Mouse (Mus musculus) liver, postnatal 0 days (tissue): ENCODE measurements around the gene Mras.

Source experiments
- CTCF ChIP-seq: sonication (generic); IDR thresholded peaks from 2 replicates; pipeline ENCODE4 v1.5.1; 2016; ENCODE audit warnings: antibody characterized with exemption, low read depth
- EP300 ChIP-seq: IDR thresholded peaks from 2 replicates; pipeline ENCODE4 v1.6.1; 2016; ENCODE audit warnings: antibody characterized with exemption, low read depth, mild to moderate bottlenecking

DNA sequence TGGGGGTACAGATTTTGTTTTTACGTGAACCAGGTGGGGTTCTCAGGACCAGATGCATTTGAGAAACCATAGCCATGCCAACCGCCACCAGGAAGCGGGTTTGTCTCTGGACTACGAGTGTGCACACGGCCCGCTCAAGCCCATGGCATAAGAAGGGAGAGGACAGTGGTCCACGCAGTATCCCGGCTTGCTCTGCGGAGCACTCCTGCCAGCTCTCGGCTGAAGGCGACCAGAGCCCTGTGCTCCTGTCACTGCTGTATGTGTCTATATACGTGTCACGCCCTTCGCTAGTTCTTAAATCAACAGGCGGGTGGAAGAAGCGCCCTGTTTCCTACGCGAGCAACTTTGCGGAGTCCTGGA is 79.6 kb downstream of the Mras start:
- TF ChIP-seq CTCF (no peak), EP300 (no peak)
